Mouse (Mus musculus): Measurements from ENCODE around the gene Olfr322. TPM values are rescaled to one million over a fixed set of nuclear protein-coding genes. Genes with fewer than 3 reads are reported as not detected.
"Not testable (repeated sequence)": the region's sequence is repeated elsewhere in the genome, so short reads cannot be mapped to it uniquely, and the experiment has no call there.

Olfr322 gene
- not detected for total RNA-seq (2022)

DNA sequence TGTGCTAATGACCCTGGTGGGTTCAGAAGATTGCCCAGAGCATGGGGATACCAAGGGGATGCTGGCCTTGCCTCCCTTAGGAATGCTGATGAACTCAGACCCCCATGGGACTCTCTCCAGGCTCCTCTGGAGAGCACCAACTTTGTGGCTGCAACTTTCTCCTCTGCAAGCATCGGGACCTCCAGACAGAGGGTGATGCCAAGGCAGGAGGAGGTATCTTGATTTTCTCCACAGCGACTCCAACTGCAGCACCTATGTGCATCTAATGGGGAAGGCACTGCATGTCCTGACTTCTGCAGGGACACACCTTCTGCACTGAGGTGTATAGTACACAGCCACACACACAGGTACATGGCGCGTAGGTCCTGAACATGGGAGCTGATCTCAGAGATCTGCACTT is at the start of gene Olfr322:
Gene Olfr322 (plus strand): TSS at position 187 of the 400 bp plus-strand sequence.
- DNase-seq (ENCODE audit: low spot score in 2 of 2), result no peak

DNA sequence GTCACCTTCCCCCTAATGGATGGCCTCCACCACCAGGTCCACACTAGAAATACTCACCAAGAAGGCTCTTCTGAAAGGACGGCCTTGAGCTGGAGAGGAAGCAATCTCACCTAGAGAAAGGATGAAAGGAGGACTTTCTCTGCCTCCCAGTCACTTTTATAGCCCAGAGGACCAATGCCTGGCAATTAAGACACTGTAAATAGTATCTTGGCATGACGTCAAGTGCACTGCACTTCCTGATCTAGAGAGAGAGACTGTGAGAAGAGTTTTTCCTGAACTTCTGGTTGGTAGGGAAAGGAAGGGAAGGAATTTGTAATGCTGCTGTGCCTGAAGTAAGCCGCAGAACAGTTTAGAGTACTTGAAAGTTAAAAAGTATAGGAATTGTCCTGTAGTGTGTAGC is 45.2 kb upstream of the Olfr322 start:
- DNase-seq (ENCODE audit: low spot score in 2 of 2), result no peak

DNA sequence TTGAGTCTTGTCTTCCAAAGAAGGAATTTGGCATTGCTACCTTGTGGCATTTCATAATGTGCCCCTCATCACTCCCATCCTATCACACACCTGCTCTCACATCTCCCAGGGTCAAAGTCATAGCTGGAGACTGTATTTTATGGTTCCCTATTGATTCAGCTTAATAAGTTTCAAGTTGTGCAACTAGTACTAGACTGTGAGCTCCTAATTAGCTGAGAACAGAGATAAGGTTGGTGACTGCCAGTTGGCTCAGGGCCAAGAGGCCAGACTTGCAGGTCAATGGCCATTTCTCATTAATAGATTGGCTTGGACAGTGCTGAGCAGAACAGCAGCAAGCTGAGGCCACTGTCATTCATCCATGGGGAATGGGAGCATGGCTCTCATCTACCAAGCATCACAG is 44.1 kb upstream of the Olfr322 start:
- no peak for DNase-seq (ENCODE audit: low spot score in 2 of 2)

DNA sequence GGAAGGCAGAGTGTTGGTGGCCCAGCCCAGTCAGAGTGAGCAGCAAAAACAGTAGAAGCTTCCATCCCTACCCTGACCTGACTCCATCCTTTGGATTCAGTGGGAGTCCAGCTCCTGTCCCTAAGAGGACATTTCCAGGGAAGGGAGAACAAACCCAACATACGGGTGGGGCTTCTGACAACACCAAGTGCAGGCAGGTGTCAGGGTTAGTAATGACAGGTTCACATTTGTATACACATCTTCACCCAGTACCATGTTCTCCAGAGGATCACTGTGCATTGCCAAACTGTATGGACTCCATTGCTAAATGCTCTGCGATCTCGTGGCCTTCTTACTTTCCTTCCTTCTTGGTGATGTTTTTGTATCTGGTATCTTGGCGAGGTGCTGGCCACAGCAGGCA is 42.6 kb upstream of the Olfr322 start, which contains the start of gene 2210407C18Rik:
Gene 2210407C18Rik (minus strand): TSS at position 101 of the 400 bp plus-strand sequence.
- no peak for DNase-seq (ENCODE audit: low spot score in 2 of 2)

DNA sequence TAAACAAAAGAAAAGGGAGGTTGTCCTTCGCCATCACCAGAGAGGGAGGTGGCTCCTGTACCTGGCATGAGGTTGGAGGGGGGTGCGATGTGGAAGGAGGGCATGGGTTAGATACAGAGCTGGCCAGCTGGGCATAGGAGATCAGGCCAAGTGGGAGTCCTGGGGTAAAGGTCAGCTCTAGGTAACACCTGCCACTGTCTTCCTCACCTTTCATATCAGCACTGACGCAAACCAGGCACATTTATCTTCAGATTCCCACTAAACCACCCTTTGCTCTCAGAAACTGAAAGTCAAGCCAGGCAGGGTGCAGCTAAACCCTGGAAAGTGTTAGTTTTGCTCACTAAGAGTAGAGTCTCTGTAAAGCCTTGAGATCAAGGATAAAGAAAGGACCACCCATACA is 40.2 kb upstream of the Olfr322 start:
- DNase-seq (ENCODE audit: low spot score in 2 of 2), result no peak

DNA sequence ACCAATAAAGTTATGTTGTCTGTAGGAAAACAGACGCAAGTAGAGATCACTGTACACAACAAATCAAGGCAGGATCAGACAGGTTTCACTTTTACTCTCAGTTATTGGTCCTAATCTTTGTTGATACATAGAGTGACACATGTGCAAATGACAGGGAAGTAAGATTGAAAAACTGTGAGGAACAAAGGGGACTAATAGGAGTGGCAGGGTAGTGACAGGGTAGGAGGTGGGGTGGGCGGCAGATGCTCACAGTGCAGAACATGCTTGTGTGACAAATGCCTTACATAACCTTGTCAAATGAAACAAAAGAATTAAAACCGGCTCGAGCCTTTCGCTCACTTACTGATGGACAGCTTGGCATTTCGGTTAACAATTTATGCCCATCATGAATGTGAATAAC is 39.8 kb upstream of the Olfr322 start:
- DNase-seq (ENCODE audit: low spot score in 2 of 2), result no peak

DNA sequence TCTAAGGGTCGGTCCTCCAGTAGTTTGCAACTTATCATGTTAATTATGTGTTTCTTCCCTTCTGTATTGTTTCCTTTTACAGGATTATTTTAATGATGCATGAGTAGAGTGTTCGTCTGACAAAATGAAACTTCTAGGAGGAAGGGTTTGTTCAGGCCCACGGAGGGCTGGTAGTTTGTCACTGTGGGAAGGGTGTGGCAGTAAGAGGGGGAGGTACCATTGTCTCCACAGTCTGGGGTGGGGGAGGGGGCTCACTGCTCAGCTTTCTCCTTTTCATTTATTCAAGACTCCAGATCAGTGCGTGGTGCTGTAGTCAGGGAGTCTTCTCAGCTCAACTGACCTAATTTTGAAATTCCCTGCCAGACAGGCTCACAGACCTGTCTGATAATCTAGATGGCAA is 32.4 kb upstream of the Olfr322 start:
- DNase-seq (ENCODE audit: low spot score in 2 of 2), result no peak

DNA sequence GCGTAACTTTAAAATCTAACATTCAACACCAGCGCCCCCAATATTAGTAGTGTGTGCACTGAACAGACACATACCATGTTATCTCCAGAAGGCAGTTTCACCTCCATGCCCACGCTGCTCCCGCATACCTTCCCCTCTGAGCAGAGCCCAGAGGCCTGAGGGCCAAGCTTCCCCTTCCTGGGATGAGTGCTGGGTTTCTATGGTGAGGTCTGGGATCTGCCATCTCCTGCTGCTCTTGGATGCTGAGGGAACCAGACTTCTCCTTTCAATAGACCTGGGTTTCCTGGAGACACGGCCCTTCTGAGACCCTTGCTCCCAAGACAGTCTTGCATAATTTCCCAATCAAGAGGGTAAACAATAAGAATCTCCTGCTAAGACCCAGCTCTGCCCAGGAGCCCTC is 28.2 kb upstream of the Olfr322 start, which contains the start of gene Olfr323:
Gene Olfr323 (minus strand): TSS at position 101 of the 400 bp plus-strand sequence.
- no peak for DNase-seq (ENCODE audit: low spot score in 2 of 2)

DNA sequence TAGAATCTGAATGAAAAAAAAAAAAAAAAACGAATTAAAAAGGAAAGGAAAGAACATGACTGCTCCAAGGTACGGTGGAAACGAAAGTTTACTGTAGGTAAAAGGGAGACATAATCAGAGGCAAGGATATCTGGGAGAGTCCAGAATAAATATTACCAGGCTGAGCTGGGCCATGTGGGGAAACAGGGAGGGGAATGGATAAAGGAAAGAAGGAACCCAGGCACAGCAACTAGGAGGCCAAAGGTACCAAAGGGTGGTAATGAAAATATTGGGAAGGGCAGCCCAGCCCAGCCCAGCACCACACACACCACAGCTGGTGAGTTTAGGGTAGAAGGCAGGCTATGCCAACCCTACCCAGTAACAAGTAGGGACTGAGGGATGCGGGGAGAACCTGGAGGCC is 23.7 kb upstream of the Olfr322 start:
- DNase-seq (ENCODE audit: low spot score in 2 of 2), result no peak

DNA sequence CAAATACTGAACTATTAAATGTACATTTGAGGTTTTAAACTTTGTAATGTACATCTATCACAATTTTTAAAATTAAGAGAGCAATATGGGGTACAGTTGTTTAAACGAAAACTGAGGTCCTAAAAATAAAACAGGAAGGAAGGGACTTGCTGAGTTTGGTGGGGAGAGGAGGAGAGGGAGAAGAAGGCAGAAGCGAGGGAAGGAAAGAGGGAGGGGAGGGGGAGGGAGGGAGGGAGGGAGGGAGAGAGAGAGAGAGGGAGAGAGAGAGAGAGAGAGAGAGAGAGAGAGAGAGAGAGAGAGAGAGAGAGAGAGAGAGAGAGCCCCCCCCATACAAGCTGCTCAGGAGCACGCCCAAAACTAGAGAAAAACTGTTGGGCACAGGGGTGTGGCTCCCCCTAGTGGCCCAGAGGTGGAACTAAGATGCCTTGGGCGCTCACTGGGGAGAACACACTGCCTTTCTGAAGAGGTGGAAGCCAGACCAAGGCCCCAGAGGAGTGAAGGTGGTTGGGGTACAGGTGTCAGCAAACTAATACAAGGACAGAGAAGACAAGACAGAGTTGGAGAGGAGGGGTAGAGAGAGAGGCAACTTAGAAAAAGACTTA is 22.1 kb upstream of the Olfr322 start:
- DNase-seq (ENCODE audit: low spot score in 2 of 2), result peak in 1 of 2 experiments; percentile 22

DNA sequence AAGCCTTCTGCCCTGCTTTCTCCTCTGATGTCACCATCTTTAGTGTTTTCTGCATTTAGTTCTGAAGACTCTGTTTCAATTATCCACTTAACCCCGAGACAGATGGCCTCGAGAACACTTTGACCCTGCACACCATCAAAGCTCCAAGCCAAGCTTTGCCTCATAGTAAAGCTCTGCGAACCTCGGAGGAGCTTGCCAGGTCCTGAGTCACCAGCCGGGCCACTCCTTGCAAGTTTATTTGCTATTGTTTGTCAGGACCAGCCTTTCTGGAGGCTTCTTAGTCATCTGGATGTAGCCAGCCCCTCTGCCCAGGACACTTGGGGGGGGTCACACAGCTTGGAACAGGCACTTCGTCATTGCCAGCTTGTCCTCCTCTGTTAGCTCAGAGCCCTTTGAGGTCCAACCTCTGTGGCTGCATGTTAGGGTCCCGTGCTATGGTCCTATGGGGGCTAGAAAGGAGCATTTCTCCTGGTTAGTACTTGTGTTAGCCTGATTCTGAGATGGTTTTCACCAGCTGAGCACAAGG is 20.3 kb upstream of the Olfr322 start:
- peak; percentile 8 to 19 for DNase-seq (ENCODE audit: low spot score in 2 of 2)

DNA sequence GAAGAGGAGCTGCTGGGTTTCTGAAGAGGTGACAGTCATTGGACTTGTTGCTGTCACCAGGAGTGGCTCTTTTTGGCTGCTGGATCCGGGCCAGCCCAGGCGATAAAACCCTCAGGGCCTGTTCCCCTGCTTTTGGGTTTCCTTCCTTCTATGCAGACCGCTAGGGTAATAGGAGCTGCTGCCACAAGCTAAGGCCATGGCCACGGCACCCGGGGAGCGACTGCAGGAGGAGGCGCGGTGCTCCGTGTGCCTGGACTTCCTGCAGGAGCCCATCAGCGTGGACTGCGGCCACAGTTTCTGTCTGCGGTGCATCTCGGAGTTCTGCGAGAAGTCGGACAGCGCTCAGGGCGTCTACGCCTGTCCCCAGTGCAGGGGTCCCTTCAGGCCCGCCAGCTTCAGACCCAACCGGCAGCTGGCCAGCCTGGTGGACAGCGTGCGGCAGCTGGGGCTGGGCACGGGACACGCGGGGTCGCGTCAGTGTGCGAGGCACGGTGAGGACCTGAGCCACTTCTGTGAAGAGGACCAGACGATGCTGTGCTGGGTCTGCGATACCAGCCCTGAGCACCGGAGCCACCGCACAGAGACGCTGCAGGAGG is 18.2 kb upstream of the Olfr322 start, which contains the start of gene Trim58:
Gene Trim58 (plus strand): TSS at position 194 of the 596 bp plus-strand sequence.
- no peak for DNase-seq (ENCODE audit: low spot score in 2 of 2)

DNA sequence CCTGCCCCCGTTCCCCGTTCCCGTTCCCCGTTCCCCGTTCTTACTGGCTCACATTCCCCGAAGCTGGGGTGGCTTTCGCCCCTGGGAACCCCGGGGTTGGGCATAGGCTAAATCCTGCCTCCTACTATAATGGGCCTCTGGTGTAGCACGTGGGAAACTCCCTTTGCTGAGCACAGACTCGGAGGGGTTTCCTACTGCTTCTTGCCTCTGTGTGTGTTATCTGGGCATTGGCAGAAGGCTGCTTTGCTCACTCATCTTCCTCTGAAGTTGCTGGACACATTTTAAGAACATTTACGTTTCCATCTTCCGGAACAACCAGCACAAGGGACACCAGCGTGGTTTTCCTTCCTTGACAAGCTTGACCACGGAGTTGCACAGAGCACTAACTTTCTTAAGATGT is 17.5 kb upstream of the Olfr322 start:
- no peak for DNase-seq (ENCODE audit: low spot score in 2 of 2)

DNA sequence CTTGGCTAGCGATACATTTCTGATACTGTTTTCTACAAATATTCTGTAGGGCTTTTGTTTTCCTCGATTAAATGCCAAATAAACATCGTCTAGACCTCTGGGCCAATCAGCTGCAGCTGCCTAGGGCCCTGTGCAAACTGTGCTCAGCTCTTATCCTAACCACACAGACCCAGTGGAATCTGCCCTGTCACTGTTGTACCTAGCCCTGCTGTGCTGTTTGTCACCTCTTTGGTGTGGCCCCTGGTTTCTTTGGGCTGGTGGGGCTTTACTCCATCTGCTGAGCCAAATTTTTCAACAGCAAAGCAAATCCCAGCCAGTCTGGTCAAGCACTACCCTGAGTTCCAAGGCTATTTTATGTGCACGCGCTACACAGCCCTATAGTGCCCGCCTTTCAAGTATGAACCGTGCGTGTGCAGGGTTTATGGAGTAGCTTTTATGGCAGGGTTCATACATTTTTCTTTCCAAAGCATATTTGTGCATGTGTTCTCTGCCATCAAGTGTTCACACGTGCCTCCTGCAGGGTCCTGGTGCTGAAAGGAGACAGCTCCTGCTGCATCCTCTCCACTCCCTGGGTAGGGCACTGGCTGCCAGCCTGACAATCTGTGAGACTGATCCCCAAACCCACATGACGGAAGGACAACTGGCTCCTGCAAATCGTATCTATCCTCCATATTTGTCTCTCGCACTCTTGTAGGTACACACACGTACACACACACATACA is 16.8 kb upstream of the Olfr322 start:
- no peak for DNase-seq (ENCODE audit: low spot score in 2 of 2)

DNA sequence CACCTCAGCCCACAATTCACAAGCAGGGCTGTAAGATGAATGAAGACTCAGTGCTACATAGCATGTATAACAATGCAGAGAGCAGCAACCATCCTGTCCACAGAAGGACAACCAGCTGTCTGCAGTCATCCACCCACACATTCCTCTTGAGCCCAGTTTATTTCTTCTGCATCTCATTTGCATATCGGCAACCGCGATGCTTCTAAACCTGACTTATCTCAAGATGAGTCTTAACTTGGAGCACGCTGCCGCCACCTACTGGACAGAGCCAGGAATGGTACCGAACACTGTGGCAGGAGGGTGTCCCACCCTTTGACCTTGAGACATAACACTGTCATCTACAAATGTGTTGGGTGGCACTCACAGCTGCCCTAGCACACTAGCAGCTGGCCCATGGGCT is 15.2 kb upstream of the Olfr322 start:
- DNase-seq (ENCODE audit: low spot score in 2 of 2), result no peak

DNA sequence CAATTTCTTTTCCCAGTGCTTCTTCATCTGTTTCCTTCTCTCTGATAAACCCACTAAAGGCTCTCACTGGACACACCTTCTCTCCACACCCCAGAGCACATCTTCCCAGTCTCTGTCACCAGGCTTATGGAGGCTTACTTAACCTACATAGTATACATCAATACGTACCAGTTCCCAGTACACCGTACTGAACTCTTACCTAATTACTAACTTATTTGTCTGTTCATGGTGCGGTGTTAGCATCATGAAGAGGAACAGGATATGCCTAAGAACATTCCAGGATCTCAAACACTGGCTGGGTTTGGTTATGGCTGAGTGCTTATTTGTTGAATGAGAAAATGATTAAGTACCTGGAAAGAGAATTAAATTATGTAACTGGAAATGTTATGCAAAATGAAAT is 3.4 kb upstream of the Olfr322 start:
- no peak for DNase-seq (ENCODE audit: low spot score in 2 of 2)

DNA sequence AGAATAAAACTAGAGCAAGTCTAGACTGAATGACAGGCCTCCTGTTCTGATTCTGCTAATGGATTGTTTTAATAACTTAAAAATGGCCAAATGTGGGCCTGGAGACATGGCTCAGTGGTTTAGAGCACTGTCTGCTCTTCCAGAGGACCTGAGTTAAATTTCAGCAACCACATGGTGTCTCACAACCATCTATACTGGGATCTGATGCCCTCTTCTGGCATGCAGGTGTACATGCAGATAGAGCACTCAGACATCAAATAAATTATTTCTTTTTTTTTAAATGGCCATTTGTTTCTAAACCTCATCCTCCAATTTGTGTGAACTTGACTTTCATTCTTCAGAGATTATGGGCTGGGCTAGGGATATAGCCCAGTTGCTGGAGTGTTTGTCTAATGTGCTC is 10.7 kb downstream of the Olfr322 start:
- no peak for DNase-seq (ENCODE audit: low spot score in 2 of 2)

DNA sequence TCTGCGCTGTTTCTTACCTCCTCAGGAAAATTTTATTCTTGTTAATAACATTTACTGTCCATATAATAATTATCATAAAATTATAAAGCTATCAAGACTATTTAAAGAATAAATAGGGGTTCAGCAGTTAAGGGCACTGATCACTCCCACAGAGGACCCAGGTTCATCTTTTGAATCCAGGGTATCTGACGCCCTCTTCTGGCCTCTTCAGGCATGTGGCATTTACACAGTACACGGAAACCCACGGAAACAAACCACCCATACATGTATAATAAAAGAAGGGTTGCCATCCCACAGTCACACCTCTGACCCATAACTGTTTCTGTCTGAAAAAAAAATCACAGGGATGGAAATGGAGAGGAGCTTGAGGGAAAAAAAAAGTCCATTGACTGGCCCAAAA is 13.2 kb downstream of the Olfr322 start:
- DNase-seq (ENCODE audit: low spot score in 2 of 2), result no peak

DNA sequence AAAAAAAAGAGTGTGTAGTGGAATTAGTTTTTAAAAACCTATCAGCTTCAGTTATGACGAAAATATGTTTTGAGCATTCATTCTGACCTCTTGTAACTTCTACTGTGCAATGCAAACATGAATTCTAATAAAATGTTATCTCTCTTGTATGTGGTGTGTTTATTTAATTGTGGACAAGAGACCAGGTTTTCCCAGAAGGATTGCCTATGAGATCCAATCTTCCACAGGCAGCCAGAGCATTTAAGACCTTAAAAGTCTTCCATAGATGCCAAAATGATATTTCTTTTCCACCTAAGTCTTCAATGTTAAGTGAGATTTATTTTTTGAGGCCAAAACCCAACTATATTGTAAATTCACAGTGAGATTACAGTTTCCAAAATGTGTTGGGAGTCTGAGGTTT is 22.2 kb downstream of the Olfr322 start, which contains the start of gene Olfr320:
Gene Olfr320 (plus strand): TSS at position 301 of the 400 bp plus-strand sequence.
- DNase-seq (ENCODE audit: low spot score in 2 of 2), result no peak

DNA sequence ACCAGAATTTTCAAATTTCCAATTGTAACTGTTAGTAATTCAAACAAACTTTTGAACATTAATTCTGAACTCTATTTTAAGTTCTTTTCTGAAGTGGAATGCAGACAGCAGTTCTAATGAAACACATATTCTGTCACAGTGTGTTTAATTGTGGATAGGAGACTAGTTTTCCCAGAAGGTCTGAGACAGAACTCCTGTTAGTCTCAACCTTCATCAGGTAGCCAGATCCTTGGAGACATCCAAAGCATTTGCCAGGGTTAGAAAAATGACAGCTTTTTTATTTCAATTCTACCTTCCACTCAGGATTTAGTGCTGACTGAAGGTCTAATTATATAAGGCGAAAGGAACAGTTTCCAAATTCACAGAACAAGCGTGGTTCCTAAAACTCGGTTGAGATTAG is 40.3 kb downstream of the Olfr322 start, which contains the start of gene Olfr319:
Gene Olfr319 (plus strand): TSS at position 301 of the 400 bp plus-strand sequence.
- DNase-seq (ENCODE audit: low spot score in 2 of 2), result no peak

DNA sequence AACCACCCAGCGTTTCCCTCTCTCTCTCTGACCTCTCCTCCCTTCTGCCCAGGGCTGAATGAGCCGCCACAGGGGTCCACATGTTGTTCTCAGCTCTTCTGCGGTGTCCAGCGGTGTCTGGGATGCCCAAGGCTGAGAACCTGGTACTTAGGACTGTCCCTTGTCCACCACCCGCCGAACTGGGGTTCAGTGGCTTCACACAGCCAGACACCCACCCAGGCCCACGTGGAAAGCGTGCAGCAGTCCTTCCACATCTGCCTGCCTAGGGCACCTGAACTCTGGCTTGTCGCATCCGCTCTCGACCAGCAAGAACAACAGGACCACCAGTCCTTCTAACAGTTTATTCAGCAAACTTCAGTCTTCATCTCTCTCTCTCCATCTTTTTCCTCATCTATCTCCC is 50.5 kb downstream of the Olfr322 start:
- no peak for DNase-seq (ENCODE audit: low spot score in 2 of 2)

DNA sequence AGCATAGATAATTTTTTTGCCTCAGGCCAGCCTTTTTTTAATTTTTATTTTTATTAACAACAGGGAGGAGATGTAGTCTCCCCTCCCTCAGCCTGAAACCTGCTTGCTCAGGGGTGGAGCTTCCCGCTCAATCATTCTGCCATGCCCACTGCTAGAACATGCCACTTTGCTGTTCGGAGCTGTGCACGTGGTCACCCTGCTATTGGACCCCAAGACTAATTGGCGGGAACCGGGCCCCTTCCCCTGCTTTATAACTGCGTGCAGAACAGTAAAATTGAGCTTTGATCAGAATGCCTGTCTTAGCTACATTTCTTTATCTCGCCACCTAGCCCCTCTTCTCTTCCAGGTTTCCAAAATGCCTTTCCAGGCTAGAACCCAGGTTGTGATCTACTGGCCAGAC is 59.1 kb downstream of the Olfr322 start:
- DNase-seq (ENCODE audit: low spot score in 2 of 2), result not testable (repeated sequence)

Measured in gastrocnemius, adult 8-10 months (tissue).